Mouse (Mus musculus): ENCODE data around the gene Tmem185b. TPM values are rescaled to one million over a fixed set of nuclear protein-coding genes. Genes with fewer than 3 reads are reported as not detected.
A peak's percentile ranks its signal among the peaks of the same experiment; 100 is the strongest.

Gene Tmem185b
- polyA plus RNA-seq, 1 experiment: 15.8 TPM

DNA sequence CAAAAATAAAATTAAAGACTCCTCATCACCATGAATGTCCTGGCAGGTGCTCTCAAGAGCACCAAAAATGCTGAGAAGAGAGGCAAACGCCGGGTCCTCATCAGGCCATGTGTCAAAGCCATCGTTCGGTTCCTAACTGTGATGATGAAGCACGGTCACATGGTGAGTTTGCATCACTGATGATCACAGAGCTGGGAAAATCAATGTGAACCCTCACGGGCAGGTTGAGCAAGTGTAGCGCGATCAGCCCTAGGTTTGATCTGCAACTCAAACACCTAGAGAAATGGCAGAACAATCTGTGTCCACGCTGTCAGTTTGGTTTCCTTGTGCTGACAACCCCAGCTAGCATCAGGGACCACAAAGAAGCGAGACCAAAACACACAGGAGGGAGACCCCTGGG lies 26.5 kb upstream of the Tmem185b start:
- Histone ChIP-seq H3K36me3 (ENCODE audit: control insufficient read depth, insufficient read depth) (no peaks in the 10 kb centered on the region), H3K4me3 (no peak overlapping the region), H3K27me3 (ENCODE audit: control insufficient read depth, insufficient read depth, insufficient read length) (no peaks in the 10 kb centered on the region), H3ac (ENCODE audit: control insufficient read depth, insufficient read length) (no peak overlapping the region), H3K79me2 (ENCODE audit: control insufficient read depth, insufficient read depth) (peaks cover 97% of the 10 kb centered on the region), H3K4me2 (ENCODE audit: low read depth) (no peak overlapping the region)
- TF ChIP-seq MYOD1 (IDR thresholded peaks at IDR 0.05; ENCODE audit: control insufficient read depth in 1 of 3, insufficient read length in 2 of 3, low read depth in 2 of 3) (no peak), CEBPB (IDR thresholded peaks at IDR 0.05; ENCODE audit: insufficient read depth, poor library complexity, severe bottlenecking) (no peak), REST (IDR thresholded peaks at IDR 0.05; ENCODE audit: insufficient read depth, insufficient read length) (no peak), TCF3 (IDR thresholded peaks at IDR 0.05; ENCODE audit: insufficient read length, low read depth) (no peak), SRF (IDR thresholded peaks at IDR 0.05; ENCODE audit: control insufficient read depth, insufficient read length, low read depth) (no peak), E2F4 (IDR thresholded peaks at IDR 0.05; ENCODE audit: insufficient read depth) (no peak), TCF12 (IDR thresholded peaks at IDR 0.05; ENCODE audit: insufficient read depth, poor library complexity, severe bottlenecking) (no peak), POLR2AphosphoS2 (IDR thresholded peaks at IDR 0.05; ENCODE audit: insufficient read length, low read depth) (no peak), MAX (IDR thresholded peaks at IDR 0.05; ENCODE audit: low read depth) (no peak), USF1 (IDR thresholded peaks at IDR 0.05; ENCODE audit: low read depth) (no peak), POLR2A (IDR thresholded peaks at IDR 0.05; ENCODE audit: insufficient read length, low read depth) (no peak), MYOG (IDR thresholded peaks at IDR 0.05; ENCODE audit: control insufficient read depth in 1 of 3, insufficient read depth in 1 of 3, insufficient read length in 2 of 3, low read depth in 2 of 3) (no peak)

DNA sequence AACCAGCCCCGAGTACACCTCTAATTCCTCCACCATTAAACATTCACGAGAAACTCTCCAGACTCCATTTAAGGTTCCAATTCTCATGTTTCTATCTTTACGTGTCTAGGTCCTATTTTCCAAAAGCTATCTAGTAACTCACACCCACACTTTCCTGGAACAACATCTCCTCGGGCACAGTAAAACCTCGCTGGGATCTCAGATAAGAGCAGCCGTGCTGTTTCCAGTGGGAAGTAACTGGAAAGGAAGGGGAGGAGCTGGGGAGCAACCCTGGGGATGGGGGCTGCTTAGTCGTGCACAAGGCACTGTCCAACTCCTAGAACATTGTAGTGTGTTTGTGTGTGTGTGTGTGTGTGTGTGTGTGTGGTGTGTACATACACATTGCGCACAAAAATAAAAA lies 24.1 kb upstream of the Tmem185b start:
- Histone ChIP-seq H3K4me2 (ENCODE audit: low read depth) (no peak overlapping the region), H3K27me3 (ENCODE audit: control insufficient read depth, insufficient read depth, insufficient read length) (no peaks in the 10 kb centered on the region), H3ac (ENCODE audit: control insufficient read depth, insufficient read length) (no peak overlapping the region), H3K4me3 (no peak overlapping the region), H3K36me3 (ENCODE audit: control insufficient read depth, insufficient read depth) (no peaks in the 10 kb centered on the region), H3K79me2 (ENCODE audit: control insufficient read depth, insufficient read depth) (peaks cover 73% of the 10 kb centered on the region)
- TF ChIP-seq REST (IDR thresholded peaks at IDR 0.05; ENCODE audit: insufficient read depth, insufficient read length) (no peak), CEBPB (IDR thresholded peaks at IDR 0.05; ENCODE audit: insufficient read depth, poor library complexity, severe bottlenecking) (no peak), POLR2A (IDR thresholded peaks at IDR 0.05; ENCODE audit: insufficient read length, low read depth) (no peak), POLR2AphosphoS2 (IDR thresholded peaks at IDR 0.05; ENCODE audit: insufficient read length, low read depth) (no peak), SRF (IDR thresholded peaks at IDR 0.05; ENCODE audit: control insufficient read depth, insufficient read length, low read depth) (no peak), USF1 (IDR thresholded peaks at IDR 0.05; ENCODE audit: low read depth) (no peak), TCF12 (IDR thresholded peaks at IDR 0.05; ENCODE audit: insufficient read depth, poor library complexity, severe bottlenecking) (no peak), E2F4 (IDR thresholded peaks at IDR 0.05; ENCODE audit: insufficient read depth) (no peak), MYOG (IDR thresholded peaks at IDR 0.05; ENCODE audit: control insufficient read depth in 1 of 3, insufficient read depth in 1 of 3, insufficient read length in 2 of 3, low read depth in 2 of 3) (no peak)

DNA sequence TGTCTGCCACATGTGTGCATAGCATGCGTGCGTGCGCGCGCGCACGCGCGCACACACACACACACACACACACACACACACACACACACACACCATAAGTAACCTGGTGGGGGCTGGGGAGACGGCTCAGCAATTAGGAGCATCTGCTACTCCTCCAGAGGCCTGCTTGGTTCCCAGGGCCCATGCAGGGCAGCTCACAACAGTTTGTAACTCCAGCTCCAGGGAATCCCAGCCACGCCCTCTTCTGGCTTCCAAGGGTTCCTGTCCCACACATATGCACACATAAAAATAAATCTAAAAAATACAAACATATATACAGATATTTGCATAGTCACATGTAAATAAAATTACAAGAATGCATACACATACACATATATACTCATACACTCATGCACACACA lies 23.2 kb upstream of the Tmem185b start:
- H3K79me2 ChIP-seq (ENCODE audit: control insufficient read depth, insufficient read depth): peaks cover 64% of the 10 kb centered on the region
- peak overlapping the region; percentile 71 for H3K4me3 ChIP-seq
- H3K27me3 ChIP-seq (ENCODE audit: control insufficient read depth, insufficient read depth, insufficient read length): no peaks in the 10 kb centered on the region
- H3K4me2 ChIP-seq (ENCODE audit: low read depth): peak overlapping the region; percentile 73
- H3K36me3 ChIP-seq (ENCODE audit: control insufficient read depth, insufficient read depth): no peaks in the 10 kb centered on the region
- no peak for TF ChIP-seq TCF3 (IDR thresholded peaks at IDR 0.05; ENCODE audit: insufficient read length, low read depth)
- no peak for TF ChIP-seq MYOD1 (IDR thresholded peaks at IDR 0.05; ENCODE audit: control insufficient read depth in 1 of 3, insufficient read length in 2 of 3, low read depth in 2 of 3)
- TF ChIP-seq POLR2AphosphoS2 (IDR thresholded peaks at IDR 0.05; ENCODE audit: insufficient read length, low read depth): no peak
- TF ChIP-seq POLR2A (IDR thresholded peaks at IDR 0.05; ENCODE audit: insufficient read length, low read depth): no peak
- no peak for TF ChIP-seq USF1 (IDR thresholded peaks at IDR 0.05; ENCODE audit: low read depth)
- H3ac ChIP-seq (ENCODE audit: control insufficient read depth, insufficient read length): no peak overlapping the region

DNA sequence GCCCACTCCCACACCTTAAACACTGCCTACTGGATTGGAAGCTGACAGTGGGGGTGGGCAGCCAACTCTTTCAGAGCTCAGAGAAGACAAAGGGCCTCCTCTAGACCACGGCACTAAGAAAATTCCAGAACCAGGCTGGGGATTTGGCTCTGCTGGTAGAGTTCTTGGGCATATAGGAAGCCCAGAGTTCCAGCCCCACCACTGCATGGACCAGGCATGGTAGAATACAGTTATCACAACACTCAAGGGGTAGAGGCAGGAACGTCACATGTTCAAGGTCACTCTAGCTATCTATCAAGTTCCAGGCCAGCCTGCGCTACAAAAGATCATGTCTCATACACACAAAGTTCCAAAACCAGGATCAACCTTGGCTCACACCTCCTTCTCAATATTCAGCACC lies 22.8 kb upstream of the Tmem185b start:
- H3K4me2 ChIP-seq (ENCODE audit: low read depth): peak overlapping the region; percentile 73
- no peaks in the 10 kb centered on the region for H3K27me3 ChIP-seq (ENCODE audit: control insufficient read depth, insufficient read depth, insufficient read length)
- TF ChIP-seq TCF12 (IDR thresholded peaks at IDR 0.05; ENCODE audit: insufficient read depth, poor library complexity, severe bottlenecking) (no peak), SRF (IDR thresholded peaks at IDR 0.05; ENCODE audit: control insufficient read depth, insufficient read length, low read depth) (no peak), MYOD1 (IDR thresholded peaks at IDR 0.05; ENCODE audit: control insufficient read depth in 1 of 3, insufficient read length in 2 of 3, low read depth in 2 of 3) (no peak), USF1 (IDR thresholded peaks at IDR 0.05; ENCODE audit: low read depth) (no peak), MYOG (IDR thresholded peaks at IDR 0.05; ENCODE audit: control insufficient read depth in 1 of 3, insufficient read depth in 1 of 3, insufficient read length in 2 of 3, low read depth in 2 of 3) (no peak), REST (IDR thresholded peaks at IDR 0.05; ENCODE audit: insufficient read depth, insufficient read length) (no peak)
- H3K36me3 ChIP-seq (ENCODE audit: control insufficient read depth, insufficient read depth): no peaks in the 10 kb centered on the region
- no peak overlapping the region for H3ac ChIP-seq (ENCODE audit: control insufficient read depth, insufficient read length)
- H3K4me3 ChIP-seq: peak overlapping the region; percentile 71
- peaks cover 60% of the 10 kb centered on the region for H3K79me2 ChIP-seq (ENCODE audit: control insufficient read depth, insufficient read depth)

DNA sequence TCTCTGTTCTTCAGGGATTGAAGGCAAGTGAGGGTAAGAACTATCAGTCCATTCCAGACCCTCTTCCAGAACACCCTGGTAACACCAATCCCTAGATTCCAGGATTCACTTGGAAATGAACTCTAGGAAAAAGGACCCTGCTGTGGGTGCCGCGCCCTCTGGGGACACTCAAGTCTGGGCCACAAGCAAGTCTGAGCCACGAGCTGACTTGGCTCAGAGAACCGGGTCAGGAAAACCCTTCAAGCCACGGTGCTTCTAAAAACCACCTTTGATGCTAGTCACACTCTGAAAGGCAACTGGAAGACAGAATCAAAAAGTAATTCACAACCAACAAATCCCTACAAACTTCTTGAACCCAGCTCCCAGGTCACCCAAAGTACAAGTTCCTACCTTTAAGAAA lies 22.2 kb upstream of the Tmem185b start:
- Histone ChIP-seq H3K36me3 (ENCODE audit: control insufficient read depth, insufficient read depth) (no peaks in the 10 kb centered on the region), H3K79me2 (ENCODE audit: control insufficient read depth, insufficient read depth) (peaks cover 53% of the 10 kb centered on the region), H3ac (ENCODE audit: control insufficient read depth, insufficient read length) (peak overlapping the region; percentile 40), H3K4me3 (peak overlapping the region; percentile 71), H3K4me2 (ENCODE audit: low read depth) (peak overlapping the region; percentile 73), H3K27me3 (ENCODE audit: control insufficient read depth, insufficient read depth, insufficient read length) (no peaks in the 10 kb centered on the region)
- TF ChIP-seq MAX (IDR thresholded peaks at IDR 0.05; ENCODE audit: low read depth) (no peak), POLR2A (IDR thresholded peaks at IDR 0.05; ENCODE audit: insufficient read length, low read depth) (no peak), E2F4 (IDR thresholded peaks at IDR 0.05; ENCODE audit: insufficient read depth) (no peak), TCF12 (IDR thresholded peaks at IDR 0.05; ENCODE audit: insufficient read depth, poor library complexity, severe bottlenecking) (no peak), SRF (IDR thresholded peaks at IDR 0.05; ENCODE audit: control insufficient read depth, insufficient read length, low read depth) (no peak), MYOG (IDR thresholded peaks at IDR 0.05; ENCODE audit: control insufficient read depth in 1 of 3, insufficient read depth in 1 of 3, insufficient read length in 2 of 3, low read depth in 2 of 3) (no peak), CEBPB (IDR thresholded peaks at IDR 0.05; ENCODE audit: insufficient read depth, poor library complexity, severe bottlenecking) (no peak), REST (IDR thresholded peaks at IDR 0.05; ENCODE audit: insufficient read depth, insufficient read length) (no peak), TCF3 (IDR thresholded peaks at IDR 0.05; ENCODE audit: insufficient read length, low read depth) (no peak), USF1 (IDR thresholded peaks at IDR 0.05; ENCODE audit: low read depth) (no peak), MYOD1 (IDR thresholded peaks at IDR 0.05; ENCODE audit: control insufficient read depth in 1 of 3, insufficient read length in 2 of 3, low read depth in 2 of 3) (no peak), POLR2AphosphoS2 (IDR thresholded peaks at IDR 0.05; ENCODE audit: insufficient read length, low read depth) (no peak)
